ENCODE assay signal across 8 mouse cellular contexts in genomic region chr3:18623831-18624304, GRCm38 (mm10).
DNase-seq lines count a peak whose midpoint lies in the region; ATAC-seq lines count a peak whose summit lies in the region.

No protein-coding gene starts in this region.

- no peaks in the 10 kb centered on the region for H3K9me3 ChIP-seq in embryonic facial prominence, embryonic 14.5 days (ENCODE audit: control insufficient read depth, low read length)
- no peaks in the 10 kb centered on the region for H3K9me3 ChIP-seq in heart, embryonic 16.5 days (replicated peaks; ENCODE audit: control insufficient read depth, low read length)
- H3K9me3 ChIP-seq in liver, embryonic 13.5 days (replicated peaks) = no peaks in the 10 kb centered on the region

- no peaks in the 10 kb centered on the region for H3K27me3 ChIP-seq in embryonic facial prominence, embryonic 14.5 days (replicated peaks; ENCODE audit: control insufficient read depth, insufficient read depth, low read length)
- H3K27me3 ChIP-seq in heart, embryonic 16.5 days (ENCODE audit: control insufficient read depth, insufficient read depth, low read length) = no peaks in the 10 kb centered on the region
- H3K27me3 ChIP-seq in liver, embryonic 13.5 days = no peaks in the 10 kb centered on the region

- H3K4me2 ChIP-seq in embryonic facial prominence, embryonic 14.5 days (ENCODE audit: low read depth, low read length) = peak overlapping the region; percentile 68
- H3K4me2 ChIP-seq in heart, embryonic 16.5 days (ENCODE audit: low read depth, low read length) = peak overlapping the region; percentile 63
- H3K4me2 ChIP-seq in liver, embryonic 13.5 days = peak overlapping the region; percentile 56; the same call in 1 of the 2 replicates

- H3K4me1 ChIP-seq in embryonic facial prominence, embryonic 14.5 days (ENCODE audit: control insufficient read depth, insufficient read depth, low read length) = peaks cover 22% of the 10 kb centered on the region
- H3K4me1 ChIP-seq in heart, embryonic 16.5 days (ENCODE audit: control insufficient read depth, insufficient read depth, low read length) = peaks cover 20% of the 10 kb centered on the region
- H3K4me1 ChIP-seq in liver, embryonic 13.5 days (replicated peaks) = 0 out of 2 replicates have a peak, but pooled peaks cover 6% of the 10 kb centered on the region

- no peaks in the 10 kb centered on the region for H3K36me3 ChIP-seq in embryonic facial prominence, embryonic 14.5 days (ENCODE audit: control insufficient read depth, insufficient read depth, low read length)
- H3K36me3 ChIP-seq in heart, embryonic 16.5 days (ENCODE audit: control insufficient read depth, insufficient read depth) = no peaks in the 10 kb centered on the region
- no peaks in the 10 kb centered on the region for H3K36me3 ChIP-seq in liver, embryonic 13.5 days

- DNase-seq in 3T3-L1 (ENCODE audit: low read depth, low spot score) = peak; percentile 96
- DNase-seq in adrenal gland, adult 8-10 months = peak; percentile 51
- peak; percentile 90 for DNase-seq in embryonic facial prominence, embryonic 14.5 days (ENCODE audit: low spot score)
- DNase-seq in kidney, postnatal 25 days = peak; percentile 74 to 86
- DNase-seq in liver, embryonic 13.5 days = no peak
- peak; percentile 22 for DNase-seq in naive thymus-derived CD4-positive, alpha-beta T cell, adult 2 months (ENCODE audit: low read depth)
- peak; percentile 10 for DNase-seq in thymus, postnatal 14 days

- no peak overlapping the region for H3K9ac ChIP-seq in embryonic facial prominence, embryonic 14.5 days (ENCODE audit: low read depth, low read length)
- H3K9ac ChIP-seq in heart, embryonic 16.5 days (ENCODE audit: low read length) = peak overlapping the region; percentile 63; the same call in 1 of the 2 replicates
- H3K9ac ChIP-seq in liver, embryonic 13.5 days = no peak overlapping the region

- peak; percentile 73 for ATAC-seq in embryonic facial prominence, embryonic 14.5 days (ENCODE audit: low read depth)
- ATAC-seq in heart, embryonic 16.5 days (replicated peaks; ENCODE audit: extremely low read depth, insufficient read depth, low FRiP score) = peak; percentile 71
- peak; percentile 58 for ATAC-seq in liver, embryonic 13.5 days (ENCODE audit: low read depth)

- H3K27ac ChIP-seq in embryonic facial prominence, embryonic 14.5 days (replicated peaks; ENCODE audit: low read depth, low read length) = peak overlapping the region; percentile 73
- peak overlapping the region; percentile 87 for H3K27ac ChIP-seq in heart, embryonic 16.5 days (ENCODE audit: low read length)
- H3K27ac ChIP-seq in liver, embryonic 13.5 days = no peak overlapping the region

- 0 out of 2 replicates have a peak overlapping the region, but pooled peaks have one; percentile 37 for H3K4me3 ChIP-seq in embryonic facial prominence, embryonic 14.5 days (ENCODE audit: low read depth, low read length)
- peak overlapping the region; percentile 56; the same call in 1 of the 2 replicates for H3K4me3 ChIP-seq in heart, embryonic 16.5 days (ENCODE audit: low read length)
- H3K4me3 ChIP-seq in liver, embryonic 13.5 days (replicated peaks) = no peak overlapping the region

- WGBS in embryonic facial prominence, embryonic 14.5 days = 4% methylated on average over 4 of the region's 4 CpGs
- WGBS in heart, embryonic 16.5 days = 6% methylated on average over 4 of the region's 4 CpGs
- WGBS in liver, embryonic 13.5 days (ENCODE audit: insufficient replicate concordance) = 2% methylated on average over 4 of the region's 4 CpGs
